35 mouse cellular contexts compared by ENCODE assay signal in genomic region chr17:57139708-57140107, GRCm38 (mm10). TPM values are rescaled to one million over a fixed set of nuclear protein-coding genes. Genes with fewer than 3 reads are reported as not detected.
DNase-seq lines count a peak whose midpoint lies in the region; ATAC-seq and TF ChIP-seq lines count a peak whose summit lies in the region.
"Had no signal": no experiment of that assay in that cellular context is flagged by ENCODE, and none has a peak within 500 bp of the region (broad histone marks: within the 10 kb centered on the region; RNA-seq: fewer than 3 reads in every experiment).

No protein-coding gene starts in this region.

- no peaks in the 10 kb centered on the region for H3K9me3 ChIP-seq in liver, embryonic 12.5 days (replicated peaks)
- H3K9me3 ChIP-seq in G1E (replicated peaks), result no peaks in the 10 kb centered on the region
- H3K9me3 ChIP-seq in liver, embryonic 15.5 days (replicated peaks), result no peaks in the 10 kb centered on the region
- H3K9me3 ChIP-seq: embryonic facial prominence, embryonic 10.5 days; embryonic facial prominence, embryonic 13.5 days; forebrain, embryonic 12.5 days; forebrain, embryonic 15.5 days; hindbrain, embryonic 12.5 days; hindbrain, embryonic 15.5 days had no signal

- TF ChIP-seq CTCF in G1E (IDR thresholded peaks at IDR 0.05; ENCODE audit: low read depth, low read length), result no peak

- peaks cover 17% of the 10 kb centered on the region for H3K4me1 ChIP-seq in liver, embryonic 12.5 days
- H3K4me1 ChIP-seq in G1E (ENCODE audit: insufficient read depth, low read depth, low read length), result peaks cover 63% of the 10 kb centered on the region
- H3K4me1 ChIP-seq in liver, embryonic 15.5 days (replicated peaks), result peaks cover 5% of the 10 kb centered on the region; the same call in 1 of the 2 replicates
- H3K4me1 ChIP-seq: embryonic facial prominence, embryonic 10.5 days; embryonic facial prominence, embryonic 13.5 days; forebrain, embryonic 12.5 days; forebrain, embryonic 15.5 days; hindbrain, embryonic 12.5 days; hindbrain, embryonic 15.5 days had no signal

- no peak overlapping the region for H3K4me3 ChIP-seq in liver, embryonic 12.5 days
- no peak overlapping the region; the same call in 1 of the 2 replicates for H3K4me3 ChIP-seq in G1E (ENCODE audit: low read depth, low read length)
- H3K4me3 ChIP-seq in liver, embryonic 15.5 days (replicated peaks), result no peak overlapping the region
- H3K4me3 ChIP-seq: embryonic facial prominence, embryonic 10.5 days; embryonic facial prominence, embryonic 13.5 days; erythroblast, embryonic 14.5 days; forebrain, embryonic 12.5 days; forebrain, embryonic 15.5 days; heart, adult 2 months; hindbrain, embryonic 12.5 days; hindbrain, embryonic 15.5 days had no signal

- no peak overlapping the region for H3K9ac ChIP-seq in liver, embryonic 12.5 days
- no peak overlapping the region for H3K9ac ChIP-seq in liver, embryonic 15.5 days
- H3K9ac ChIP-seq: embryonic facial prominence, embryonic 13.5 days; forebrain, embryonic 12.5 days; forebrain, embryonic 15.5 days; hindbrain, embryonic 12.5 days; hindbrain, embryonic 15.5 days had no signal

- 30% methylated on average over 3 of the region's 3 CpGs for WGBS in liver, embryonic 12.5 days (ENCODE audit: insufficient replicate concordance)
- 16% methylated on average over 3 of the region's 3 CpGs for WGBS in liver, embryonic 15.5 days (ENCODE audit: insufficient replicate concordance)

- H3K27me3 ChIP-seq in liver, embryonic 12.5 days (replicated peaks), result peaks cover 6% of the 10 kb centered on the region; the same call in 1 of the 2 replicates
- no peaks in the 10 kb centered on the region for H3K27me3 ChIP-seq in G1E (ENCODE audit: insufficient read depth, low read length)
- H3K27me3 ChIP-seq in liver, embryonic 15.5 days, result no peaks in the 10 kb centered on the region; the same call in 1 of the 2 replicates
- H3K27me3 ChIP-seq: forebrain, embryonic 12.5 days; forebrain, embryonic 15.5 days; hindbrain, embryonic 15.5 days had no signal

- H3K4me2 ChIP-seq in liver, embryonic 12.5 days, result no peak overlapping the region
- H3K4me2 ChIP-seq in liver, embryonic 15.5 days, result no peak overlapping the region
- H3K4me2 ChIP-seq: embryonic facial prominence, embryonic 13.5 days; forebrain, embryonic 12.5 days; forebrain, embryonic 15.5 days; heart, embryonic 11.5 days; hindbrain, embryonic 12.5 days; hindbrain, embryonic 15.5 days had no signal

- no peak for DNase-seq in liver
- DNase-seq in G1E (ENCODE audit: low spot score), result peak; percentile 29
- DNase-seq in cerebellum, adult 9-11 months, result no peak
- DNase-seq in adrenal gland, postnatal 36 days, result no peak
- DNase-seq in frontal cortex, postnatal 14 days (ENCODE audit: low spot score in 2 of 2), result no peak
- DNase-seq: adrenal gland, adult 2 months; adrenal gland, postnatal 14 days; B cell, adult 2 months; cerebellum, adult 11-12 months; cerebellum, adult 8-10 months; cerebellum, postnatal 25 days; embryo, embryonic 11 days; gastrocnemius, postnatal 10 days; gastrocnemius, postnatal 36 days; heart, adult 2 months had no signal

- peak; percentile 40; the same call in 1 of the 2 replicates for ATAC-seq in liver, embryonic 12.5 days
- ATAC-seq in G1E (ENCODE audit: extremely low read depth, insufficient number of reproducible peaks, low FRiP score, poor library complexity, severe bottlenecking), result peak; percentile 90
- peak; percentile 47; the same call in 1 of the 2 replicates for ATAC-seq in liver, embryonic 15.5 days (ENCODE audit: insufficient read depth)
- ATAC-seq in megakaryocyte progenitor cell, adult 5-6 weeks (replicated peaks; ENCODE audit: poor library complexity), result peak; percentile 65
- ATAC-seq: forebrain, embryonic 15.5 days; Patski had no signal

- H3K27ac ChIP-seq in liver, embryonic 12.5 days, result no peak overlapping the region
- H3K27ac ChIP-seq in liver, embryonic 15.5 days (replicated peaks), result no peak overlapping the region
- H3K27ac ChIP-seq: embryonic facial prominence, embryonic 10.5 days; embryonic facial prominence, embryonic 13.5 days; forebrain, embryonic 12.5 days; forebrain, embryonic 15.5 days; heart, adult 2 months; hindbrain, embryonic 12.5 days; hindbrain, embryonic 15.5 days had no signal

- H3K36me3 ChIP-seq in liver, embryonic 12.5 days, result no peaks in the 10 kb centered on the region
- no peaks in the 10 kb centered on the region for H3K36me3 ChIP-seq in G1E (replicated peaks)
- no peaks in the 10 kb centered on the region for H3K36me3 ChIP-seq in liver, embryonic 15.5 days (replicated peaks)
- H3K36me3 ChIP-seq: embryonic facial prominence, embryonic 10.5 days; embryonic facial prominence, embryonic 13.5 days; forebrain, embryonic 12.5 days; forebrain, embryonic 15.5 days; hindbrain, embryonic 12.5 days; hindbrain, embryonic 15.5 days had no signal

RNA-seq across cellular contexts. Expression of gene Cd70, which starts 9.9 kb away (rescaled TPM):
- polyA plus RNA-seq in liver, embryonic 12.5 days (2016; fragmentation: Nextera tagmentation; extraction: Ambion mirVana), result not detected in 2 replicates
- not detected in 2 replicates for total RNA-seq in G1E (2014; fragmentation: Nextera tagmentation)
- total RNA-seq in G1E (2017), result not detected in 2 replicates
- polyA plus RNA-seq in G1E (2012), result not detected in 2 replicates
- polyA plus RNA-seq in liver, embryonic 15.5 days (2015; fragmentation: Nextera tagmentation; extraction: Ambion mirVana), result not detected in 2 replicates
- total RNA-seq in megakaryocyte progenitor cell, adult 5-6 weeks (2015), result not detected in 2 replicates
- total RNA-seq in megakaryocyte progenitor cell, adult 5-6 weeks (2017), result not detected in 2 replicates
- total RNA-seq in adrenal gland, postnatal 36 days (2021), result not detected
- total RNA-seq: adrenal gland, adult 2 months; adrenal gland, postnatal 14 days; common myeloid progenitor, adult 5-6 weeks; gastrocnemius, adult 18-20 months; gastrocnemius, postnatal 10 days; gastrocnemius, postnatal 36 days; granulocyte monocyte progenitor cell, adult 5-6 weeks; heart, adult 2 months; heart, postnatal 25 days; hematopoietic stem cell, adult 5-6 weeks had no signal
- polyA plus RNA-seq: adrenal gland, adult 2 months; embryonic facial prominence, embryonic 10.5 days; embryonic facial prominence, embryonic 13.5 days; erythroblast, embryonic 14.5 days; forebrain, embryonic 12.5 days; heart, adult 2 months; heart, embryonic 11.5 days; heart, embryonic 14.5 days; heart, postnatal 0 days; hindbrain, embryonic 12.5 days; intestine, embryonic 14.5 days; Patski had no signal

RNA-seq across cellular contexts. Expression of gene Tnfsf9, which starts 34.6 kb away (rescaled TPM):
- polyA plus RNA-seq in liver, embryonic 12.5 days (2016; fragmentation: Nextera tagmentation; extraction: Ambion mirVana), result 2.3 and 2.4 TPM in 2 replicates
- total RNA-seq in G1E (2014; fragmentation: Nextera tagmentation), result 2.3 and 4.4 TPM in 2 replicates
- total RNA-seq in G1E (2017), result 9.0 and 10.4 TPM in 2 replicates
- 6.6 and 9.2 TPM in 2 replicates for polyA plus RNA-seq in G1E (2012)
- polyA plus RNA-seq in liver, embryonic 15.5 days (2015; fragmentation: Nextera tagmentation; extraction: Ambion mirVana), result 0.71 and 0.76 TPM in 2 replicates
- 1.2 and 2.2 TPM in 2 replicates for total RNA-seq in megakaryocyte progenitor cell, adult 5-6 weeks (2015)
- total RNA-seq in megakaryocyte progenitor cell, adult 5-6 weeks (2017), result 0.27 and 0.29 TPM in 2 replicates
- total RNA-seq in adrenal gland, postnatal 36 days (2021), result under 1 TPM; 0.23 to 0.40 TPM

RNA-seq across cellular contexts. Expression of gene Tubb4a, which starts 52.1 kb away (rescaled TPM):
- polyA plus RNA-seq in liver, embryonic 12.5 days (2016; fragmentation: Nextera tagmentation; extraction: Ambion mirVana), result 1.1 and 1.4 TPM in 2 replicates
- total RNA-seq in G1E (2014; fragmentation: Nextera tagmentation) (4.2 and 4.3 TPM in 2 replicates), G1E (2017) (0.38 and 0.46 TPM in 2 replicates)
- polyA plus RNA-seq in G1E (2012), result 0.37 and 0.51 TPM in 2 replicates
- 0.29 and 0.31 TPM in 2 replicates for polyA plus RNA-seq in liver, embryonic 15.5 days (2015; fragmentation: Nextera tagmentation; extraction: Ambion mirVana)
- not detected in 2 replicates for total RNA-seq in megakaryocyte progenitor cell, adult 5-6 weeks (2015)
- 0.12 TPM in 1 of 2 replicates, not detected in the other for total RNA-seq in megakaryocyte progenitor cell, adult 5-6 weeks (2017)
- 1 to 10 TPM; 3.7 to 4.2 TPM for total RNA-seq in adrenal gland, postnatal 36 days (2021)
- total RNA-seq: common myeloid progenitor, adult 5-6 weeks; granulocyte monocyte progenitor cell, adult 5-6 weeks had no signal
- polyA plus RNA-seq: erythroblast, embryonic 14.5 days had no signal

RNA-seq across cellular contexts. Expression of gene Tnfsf14, which starts 54.3 kb away (rescaled TPM):
- 1.6 and 1.7 TPM in 2 replicates for polyA plus RNA-seq in liver, embryonic 12.5 days (2016; fragmentation: Nextera tagmentation; extraction: Ambion mirVana)
- total RNA-seq in G1E (2014; fragmentation: Nextera tagmentation) (not detected in 2 replicates), G1E (2017) (0.55 and 0.81 TPM in 2 replicates)
- polyA plus RNA-seq in G1E (2012), result 0.05 and 0.12 TPM in 2 replicates
- 1.3 and 1.4 TPM in 2 replicates for polyA plus RNA-seq in liver, embryonic 15.5 days (2015; fragmentation: Nextera tagmentation; extraction: Ambion mirVana)
- total RNA-seq in megakaryocyte progenitor cell, adult 5-6 weeks (2015), result 2.1 and 3.5 TPM in 2 replicates
- 6.2 and 6.8 TPM in 2 replicates for total RNA-seq in megakaryocyte progenitor cell, adult 5-6 weeks (2017)
- under 1 TPM; 0.17 to 0.20 TPM for total RNA-seq in adrenal gland, postnatal 36 days (2021)
- total RNA-seq: gastrocnemius, adult 18-20 months; heart, postnatal 25 days had no signal
- polyA plus RNA-seq: embryonic facial prominence, embryonic 10.5 days; embryonic facial prominence, embryonic 13.5 days; forebrain, embryonic 15.5 days; heart, embryonic 14.5 days; heart, postnatal 0 days; hindbrain, embryonic 12.5 days; intestine, embryonic 14.5 days; Patski had no signal

Comparison
In these comparisons a context has a peak if more than half of its experiments do, and no peak if none do; other contexts are left out.
1. ATAC-seq: peak in every context shown above with its lines; median percentile 90 in G1E; 65 in megakaryocyte progenitor cell, adult 5-6 weeks; 47 in liver, embryonic 15.5 days; 40 in liver, embryonic 12.5 days.